Mouse (Mus musculus) adrenal gland, adult 18-20 months (tissue): Measurements from ENCODE around the gene Ofcc1. TPM values are rescaled to one million over a fixed set of nuclear protein-coding genes. Genes with fewer than 3 reads are reported as not detected.

Source experiments
- DNase-seq, 2 experiments: peaks; one replicate each; pipeline ENCODE4 v3.0.0; 2021 to 2022; ENCODE audit warnings: low spot score in 2 of 2
- long read RNA-seq, 2 experiments: library from polyadenylated mRNA; stranded (forward); transcript quantifications; one replicate each; pipeline ENCODE4 v2.0.0; 2021
- total RNA-seq, 2 experiments: library from RNA; stranded (reverse); gene quantifications; 1 replicate in 1 of 2; 2 replicates in 1 of 2; pipeline ENCODE4 v1.2.3; 2021

The Ofcc1 gene
- not detected for total RNA-seq
- long read RNA-seq, experiment 1 = 0 reads
- long read RNA-seq, experiment 2 = 0 reads

- no peak for DNase-seq
Measured at GRCm38 (mm10) chr13:40361288-40361687, at the start of gene Ofcc1. Gene Ofcc1 (minus strand): TSS chr13:40361450.

- DNase-seq = no peak
Measured at GRCm38 (mm10) chr13:40390120-40390519, 28.9 kb upstream of the Ofcc1 start.

GRCm38 (mm10) chr13:40387446-40387845, 26.2 kb upstream of the Ofcc1 start:
- DNase-seq = no peak

- DNase-seq = no peak
Measured at GRCm38 (mm10) chr13:40384962-40385361, 23.7 kb upstream of the Ofcc1 start.

- no peak for DNase-seq
Measured at GRCm38 (mm10) chr13:40376773-40377172, 15.5 kb upstream of the Ofcc1 start.

GRCm38 (mm10) chr13:40366762-40367161, 5.5 kb upstream of the Ofcc1 start:
- no peak for DNase-seq

- DNase-seq = no peak
Measured at GRCm38 (mm10) chr13:40364855-40365254, 3.6 kb upstream of the Ofcc1 start.

GRCm38 (mm10) chr13:40360692-40361091, 558 bp downstream of the Ofcc1 start:
- DNase-seq = no peak

GRCm38 (mm10) chr13:40347045-40347444, 14.2 kb downstream of the Ofcc1 start:
- no peak for DNase-seq

- DNase-seq = no peak
Measured at GRCm38 (mm10) chr13:40323301-40323700, 37.9 kb downstream of the Ofcc1 start.

GRCm38 (mm10) chr13:40320814-40321525, 40.3 kb downstream of the Ofcc1 start:
- no peak for DNase-seq

- DNase-seq = no peak
Measured at GRCm38 (mm10) chr13:40317731-40318130, 43.5 kb downstream of the Ofcc1 start.

GRCm38 (mm10) chr13:40315158-40315792, 46.0 kb downstream of the Ofcc1 start:
- DNase-seq = no peak

- DNase-seq = no peak
Measured at GRCm38 (mm10) chr13:40292891-40293290, 68.4 kb downstream of the Ofcc1 start.

- no peak for DNase-seq
Measured at GRCm38 (mm10) chr13:40290846-40291245, 70.4 kb downstream of the Ofcc1 start.

- no peak for DNase-seq
Measured at GRCm38 (mm10) chr13:40288650-40289049, 72.6 kb downstream of the Ofcc1 start.

GRCm38 (mm10) chr13:40287266-40288002, 73.8 kb downstream of the Ofcc1 start:
- no peak for DNase-seq

GRCm38 (mm10) chr13:40285234-40285791, 75.9 kb downstream of the Ofcc1 start:
- DNase-seq = no peak

GRCm38 (mm10) chr13:40280616-40281015, 80.6 kb downstream of the Ofcc1 start:
- no peak for DNase-seq

- DNase-seq = no peak
Measured at GRCm38 (mm10) chr13:40267546-40267945, 93.7 kb downstream of the Ofcc1 start.

GRCm38 (mm10) chr13:40263087-40263807, 98.0 kb downstream of the Ofcc1 start:
- no peak for DNase-seq
